Mouse (Mus musculus) lung, embryonic 15.5 days (tissue): Measurements from ENCODE around the gene Lysmd4. TPM values are rescaled to one million over a fixed set of nuclear protein-coding genes. Genes with fewer than 3 reads are reported as not detected.

Experiments
- ATAC-seq: fragments of 200-750 bp; cut with Nextera tagmentation; 2 replicates; pipeline ENCODE4 v1.8.0; 2017; ENCODE audit warnings: moderate number of reproducible peaks, borderline replicate concordance; ENCODE audit not compliant: low FRiP score, low TSS enrichment; ENCODE audit errors: extremely low read depth
- H3K27ac ChIP-seq: fragments of 300-500 bp; sonication (generic); 2 replicates; pipeline ENCODE4 v1.5.1; 2015; ENCODE audit warnings: moderate library complexity, mild to moderate bottlenecking, inconsistent platforms
- H3K27me3 ChIP-seq: fragments of 300-500 bp; sonication (generic); 2 replicates; pipeline ENCODE4 v1.6.1; 2015; ENCODE audit warnings: inconsistent platforms
- H3K36me3 ChIP-seq: fragments of 300-500 bp; sonication (generic); 2 replicates; pipeline ENCODE4 v1.6.1; 2015; ENCODE audit warnings: inconsistent platforms
- H3K4me1 ChIP-seq: fragments of 300-500 bp; sonication (generic); 2 replicates; pipeline ENCODE4 v1.6.1; 2015; ENCODE audit warnings: inconsistent platforms
- H3K4me2 ChIP-seq: fragments of 300-500 bp; sonication (generic); 2 replicates; pipeline ENCODE4 v1.6.1; 2015; ENCODE audit warnings: inconsistent platforms, mild to moderate bottlenecking, moderate library complexity
- H3K4me3 ChIP-seq: fragments of 300-500 bp; sonication (generic); 2 replicates; pipeline ENCODE4 v1.5.1; 2015; ENCODE audit warnings: mild to moderate bottlenecking, inconsistent platforms
- H3K9ac ChIP-seq: fragments of 300-500 bp; sonication (generic); 2 replicates; pipeline ENCODE4 v1.6.1; 2015; ENCODE audit warnings: inconsistent platforms
- H3K9me3 ChIP-seq: fragments of 300-500 bp; sonication (generic); 2 replicates; pipeline ENCODE4 v1.6.1; 2016; ENCODE audit warnings: inconsistent platforms
- WGBS: fragments of 180-500 bp; shearing (Covaris S2); methylation state at CpG from one replicate; pipeline ENCODE4 v1.1.7; 2015; 5-methylcytosine and 5-hydroxymethylcytosine counted together
- polyA plus RNA-seq: library from polyadenylated mRNA; unstranded; fragments of >200 nt; fragmentation: Nextera tagmentation; extraction: Ambion mirVana; gene quantifications from 2 replicates; pipeline ENCODE4 v1.2.1, GENCODE M21; 2015

Gene Lysmd4
- polyA plus RNA-seq, 1 experiment from 2014 or later: 14.6 TPM

- Histone ChIP-seq H3K27me3 (no peaks in the 10 kb centered on the region), H3K4me1 (0 out of 2 replicates have a peak, but pooled peaks cover 3% of the 10 kb centered on the region), H3K9me3 (no peaks in the 10 kb centered on the region), H3K4me2 (no peak overlapping the region), H3K36me3 (no peaks in the 10 kb centered on the region), H3K27ac (no peak overlapping the region), H3K9ac (no peak overlapping the region), H3K4me3 (no peak overlapping the region)
- WGBS: 88% methylated on average over 1 of the region's 1 CpGs
- ATAC-seq: no peak
Measured at GRCm38 (mm10) chr7:67291356-67291755, 69.0 kb downstream of the Lysmd4 start.

GRCm38 (mm10) chr7:67296419-67296818, 74.1 kb downstream of the Lysmd4 start:
- H3K4me1 ChIP-seq: no peaks in the 10 kb centered on the region
- H3K4me3 ChIP-seq: no peak overlapping the region
- no peak overlapping the region for H3K4me2 ChIP-seq
- H3K36me3 ChIP-seq: no peaks in the 10 kb centered on the region
- no peak overlapping the region for H3K27ac ChIP-seq
- no peaks in the 10 kb centered on the region for H3K27me3 ChIP-seq
- no peak for ATAC-seq
- 54% methylated on average over 1 of the region's 1 CpGs for WGBS
- no peaks in the 10 kb centered on the region for H3K9me3 ChIP-seq
- no peak overlapping the region for H3K9ac ChIP-seq

GRCm38 (mm10) chr7:67304937-67305336, 82.6 kb downstream of the Lysmd4 start:
- Histone ChIP-seq H3K36me3 (no peaks in the 10 kb centered on the region), H3K4me3 (no peak overlapping the region), H3K4me2 (no peak overlapping the region), H3K9ac (no peak overlapping the region), H3K27me3 (no peaks in the 10 kb centered on the region), H3K27ac (no peak overlapping the region), H3K4me1 (no peaks in the 10 kb centered on the region), H3K9me3 (no peaks in the 10 kb centered on the region)
- ATAC-seq: no peak
- WGBS: 64% methylated on average over 3 of the region's 3 CpGs

DNA sequence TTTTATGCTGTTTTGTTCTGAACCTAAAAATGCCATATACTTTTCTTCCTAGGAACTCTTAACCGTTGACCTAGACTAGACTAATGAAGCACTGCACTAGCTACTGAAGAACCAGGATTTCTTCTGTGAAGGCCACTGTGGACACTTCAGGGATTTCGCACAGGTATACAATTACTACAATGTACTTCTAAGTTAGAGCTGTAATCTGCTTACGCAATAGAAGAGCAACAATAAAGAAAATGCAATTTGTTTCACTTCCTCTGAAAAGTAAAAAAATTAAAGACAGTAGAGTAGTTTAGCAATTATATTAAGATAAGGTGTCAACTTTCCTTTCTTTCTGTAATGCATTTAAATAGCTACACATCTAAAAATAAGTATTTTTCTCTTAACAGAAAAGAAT, 84.7 kb downstream of the Lysmd4 start:
- Histone ChIP-seq H3K27ac (no peak overlapping the region), H3K4me1 (no peaks in the 10 kb centered on the region), H3K27me3 (no peaks in the 10 kb centered on the region), H3K36me3 (no peaks in the 10 kb centered on the region), H3K4me2 (no peak overlapping the region), H3K9me3 (no peaks in the 10 kb centered on the region), H3K4me3 (no peak overlapping the region), H3K9ac (no peak overlapping the region)
- no peak for ATAC-seq
- 94% methylated on average over 3 of the region's 3 CpGs for WGBS

DNA sequence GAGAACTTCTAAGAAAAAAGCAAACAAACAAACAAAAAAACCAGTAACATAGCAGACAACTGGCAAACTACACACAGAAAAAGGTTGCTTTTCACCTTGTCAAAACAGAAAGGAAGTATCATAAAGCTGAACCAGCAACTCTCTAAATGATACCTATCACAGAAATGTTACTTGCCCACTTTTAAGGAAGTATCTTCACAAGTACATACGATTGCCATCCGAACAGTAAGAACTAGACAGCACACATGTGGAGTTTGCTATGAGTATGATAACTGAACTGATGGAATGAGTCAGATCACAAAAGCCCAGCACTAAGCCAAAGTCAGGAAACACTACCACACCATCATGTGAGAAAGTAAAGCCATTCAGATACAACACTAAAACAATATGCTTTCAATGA, 85.8 kb downstream of the Lysmd4 start:
- no peak for ATAC-seq
- no peaks in the 10 kb centered on the region for H3K9me3 ChIP-seq
- H3K9ac ChIP-seq: no peak overlapping the region
- H3K4me2 ChIP-seq: no peak overlapping the region
- H3K36me3 ChIP-seq: no peaks in the 10 kb centered on the region
- H3K4me3 ChIP-seq: no peak overlapping the region
- no peaks in the 10 kb centered on the region for H3K27me3 ChIP-seq
- no peak overlapping the region for H3K27ac ChIP-seq
- no peaks in the 10 kb centered on the region for H3K4me1 ChIP-seq
- WGBS: 85% methylated on average over 2 of the region's 2 CpGs

DNA sequence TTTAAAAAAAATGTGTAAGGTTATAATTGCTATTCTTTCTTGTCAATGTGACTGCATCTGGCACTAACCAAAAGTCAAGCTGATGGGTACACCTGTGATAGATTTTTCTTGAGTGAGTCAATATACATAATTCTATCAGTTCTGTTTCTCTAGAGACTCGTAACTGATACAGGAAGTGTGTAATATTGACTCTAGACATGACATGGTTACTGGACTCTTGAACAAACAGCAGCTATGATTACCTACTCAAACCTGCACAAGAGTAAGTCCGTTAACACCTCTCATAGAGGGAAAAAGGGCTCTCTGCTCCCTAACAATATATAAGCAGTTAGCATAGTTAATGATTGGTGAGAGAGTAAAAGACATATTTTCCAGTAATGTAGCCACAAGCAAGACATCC, 87.8 kb downstream of the Lysmd4 start:
- H3K27me3 ChIP-seq: no peaks in the 10 kb centered on the region
- no peak for ATAC-seq
- H3K36me3 ChIP-seq: no peaks in the 10 kb centered on the region
- H3K4me2 ChIP-seq: no peak overlapping the region
- H3K27ac ChIP-seq: no peak overlapping the region
- H3K4me1 ChIP-seq: no peaks in the 10 kb centered on the region
- H3K4me3 ChIP-seq: no peak overlapping the region
- no peak overlapping the region for H3K9ac ChIP-seq
- H3K9me3 ChIP-seq: no peaks in the 10 kb centered on the region
- WGBS: 56% methylated on average over 2 of the region's 2 CpGs

GRCm38 (mm10) chr7:67313200-67313599, 90.9 kb downstream of the Lysmd4 start:
- WGBS: 75% methylated on average over 3 of the region's 3 CpGs
- Histone ChIP-seq H3K4me3 (no peak overlapping the region), H3K9me3 (no peaks in the 10 kb centered on the region), H3K27ac (no peak overlapping the region), H3K36me3 (no peaks in the 10 kb centered on the region), H3K27me3 (no peaks in the 10 kb centered on the region), H3K4me2 (no peak overlapping the region), H3K9ac (no peak overlapping the region), H3K4me1 (no peaks in the 10 kb centered on the region)
- ATAC-seq: no peak

DNA sequence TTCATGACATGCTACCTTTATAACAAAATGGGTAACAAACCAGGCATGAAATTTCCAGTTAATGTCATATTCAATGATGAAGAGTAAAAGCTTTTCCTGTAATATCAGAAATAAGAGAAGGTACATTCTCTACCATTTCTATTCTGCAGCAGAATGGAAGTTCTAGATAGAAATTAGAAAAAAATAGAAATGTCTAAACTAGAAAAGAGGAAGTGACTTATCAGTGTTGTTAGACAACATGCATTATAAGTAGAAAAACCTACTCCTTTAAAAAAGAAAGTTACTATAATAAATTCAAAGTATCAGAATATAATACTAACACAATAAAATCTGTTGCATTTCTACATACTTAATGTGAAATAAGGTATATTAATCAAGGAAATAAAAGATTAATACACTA, 96.4 kb downstream of the Lysmd4 start:
- H3K36me3 ChIP-seq: no peaks in the 10 kb centered on the region
- ATAC-seq: no peak

GRCm38 (mm10) chr7:67320359-67320758, 98.0 kb downstream of the Lysmd4 start:
- H3K4me3 ChIP-seq: no peak overlapping the region
- no peaks in the 10 kb centered on the region for H3K9me3 ChIP-seq
- no peaks in the 10 kb centered on the region for H3K36me3 ChIP-seq
- no peak overlapping the region for H3K27ac ChIP-seq
- H3K27me3 ChIP-seq: no peaks in the 10 kb centered on the region
- H3K4me2 ChIP-seq: no peak overlapping the region
- no peak for ATAC-seq
- no peaks in the 10 kb centered on the region for H3K4me1 ChIP-seq
- H3K9ac ChIP-seq: no peak overlapping the region
- WGBS: 59% methylated on average over 1 of the region's 1 CpGs

More for the DNA sequence above, 96.4 kb downstream of the Lysmd4 start:
- Histone ChIP-seq H3K9ac (no peak overlapping the region), H3K4me3 (no peak overlapping the region), H3K4me2 (no peak overlapping the region), H3K27ac (no peak overlapping the region), H3K4me1 (no peaks in the 10 kb centered on the region), H3K9me3 (no peaks in the 10 kb centered on the region), H3K27me3 (no peaks in the 10 kb centered on the region)

GRCm38 (mm10) chr7:67342067-67342625, 119.8 kb downstream of the Lysmd4 start:
- no peak for ATAC-seq
- 85% methylated on average over 7 of the region's 7 CpGs for WGBS
- Histone ChIP-seq H3K4me3 (no peak overlapping the region), H3K4me2 (no peak overlapping the region), H3K36me3 (peaks cover 5% of the 10 kb centered on the region; the same call in 1 of the 2 replicates), H3K27me3 (no peaks in the 10 kb centered on the region), H3K9me3 (no peaks in the 10 kb centered on the region), H3K27ac (no peak overlapping the region), H3K9ac (no peak overlapping the region), H3K4me1 (no peaks in the 10 kb centered on the region)

GRCm38 (mm10) chr7:67344443-67344842, 122.1 kb downstream of the Lysmd4 start:
- Histone ChIP-seq H3K36me3 (0 out of 2 replicates have a peak, but pooled peaks cover 2% of the 10 kb centered on the region), H3K4me2 (no peak overlapping the region), H3K9ac (no peak overlapping the region), H3K4me3 (no peak overlapping the region), H3K27ac (no peak overlapping the region), H3K4me1 (no peaks in the 10 kb centered on the region), H3K9me3 (no peaks in the 10 kb centered on the region), H3K27me3 (no peaks in the 10 kb centered on the region)
- ATAC-seq: no peak
- 91% methylated on average over 1 of the region's 1 CpGs for WGBS

GRCm38 (mm10) chr7:67352989-67353388, 130.6 kb downstream of the Lysmd4 start:
- no peak for ATAC-seq
- WGBS: 83% methylated on average over 4 of the region's 4 CpGs

GRCm38 (mm10) chr7:67353667-67354066, 131.3 kb downstream of the Lysmd4 start:
- H3K4me1 ChIP-seq: no peaks in the 10 kb centered on the region
- no peaks in the 10 kb centered on the region for H3K27me3 ChIP-seq
- H3K36me3 ChIP-seq: no peaks in the 10 kb centered on the region; the same call in 1 of the 2 replicates
- H3K9ac ChIP-seq: no peak overlapping the region
- no peak overlapping the region for H3K27ac ChIP-seq
- ATAC-seq: no peak
- no peak overlapping the region for H3K4me3 ChIP-seq
- H3K9me3 ChIP-seq: no peaks in the 10 kb centered on the region
- 87% methylated on average over 6 of the region's 6 CpGs for WGBS
- H3K4me2 ChIP-seq: no peak overlapping the region

More at GRCm38 (mm10) chr7:67352989-67353388, 130.6 kb downstream of the Lysmd4 start:
- Histone ChIP-seq H3K4me1 (no peaks in the 10 kb centered on the region), H3K9me3 (no peaks in the 10 kb centered on the region), H3K27me3 (no peaks in the 10 kb centered on the region), H3K9ac (no peak overlapping the region), H3K36me3 (no peaks in the 10 kb centered on the region; the same call in 1 of the 2 replicates), H3K4me3 (no peak overlapping the region), H3K27ac (no peak overlapping the region), H3K4me2 (no peak overlapping the region)
